Mouse (Mus musculus): ENCODE data around the gene Aimp1. TPM values are rescaled to one million over a fixed set of nuclear protein-coding genes. Genes with fewer than 3 reads are reported as not detected.
A peak's percentile ranks its signal among the peaks of the same experiment; 100 is the strongest.

Gene Aimp1
- polyA plus RNA-seq, 1 experiment from 2014 or later = 88.5 TPM

GRCm38 (mm10) chr3:132633261-132633660, 50.9 kb downstream of the Aimp1 start:
- no peak overlapping the region for H3K4me2 ChIP-seq (replicated peaks; ENCODE audit: low read depth, low read length)
- no peaks in the 10 kb centered on the region for H3K27me3 ChIP-seq (ENCODE audit: control insufficient read depth, insufficient read depth, low read length)
- ATAC-seq (ENCODE audit: low FRiP score) (no peak), DNase-seq (ENCODE audit: low spot score) (no peak)
- H3K9ac ChIP-seq (ENCODE audit: low read depth, low read length) = no peak overlapping the region
- H3K4me3 ChIP-seq (ENCODE audit: low read depth, low read length) = no peak overlapping the region
- H3K27ac ChIP-seq (ENCODE audit: low read depth, low read length) = no peak overlapping the region
- no peaks in the 10 kb centered on the region for H3K9me3 ChIP-seq (ENCODE audit: control insufficient read depth, low read length)
- no peaks in the 10 kb centered on the region for H3K4me1 ChIP-seq (replicated peaks; ENCODE audit: control insufficient read depth, insufficient read depth, low read length)
- WGBS = 69% methylated on average over 2 of the region's 2 CpGs
- no peaks in the 10 kb centered on the region for H3K36me3 ChIP-seq (ENCODE audit: control insufficient read depth, insufficient read depth, low read length)

GRCm38 (mm10) chr3:132629601-132630239, 54.5 kb downstream of the Aimp1 start, which contains the start of gene Gimd1:
Gimd1 (plus strand) TSS chr3:132629820.
- Histone ChIP-seq H3K9ac (ENCODE audit: low read depth, low read length) (no peak within 1 kb of the TSS), H3K27ac (ENCODE audit: low read depth, low read length) (no peak within 1 kb of the TSS), H3K36me3 (ENCODE audit: control insufficient read depth, insufficient read depth, low read length) (no peaks in the 10 kb centered on the region), H3K4me1 (replicated peaks; ENCODE audit: control insufficient read depth, insufficient read depth, low read length) (no peaks in the 10 kb centered on the region), H3K4me2 (replicated peaks; ENCODE audit: low read depth, low read length) (no peak within 1 kb of the TSS), H3K9me3 (ENCODE audit: control insufficient read depth, low read length) (no peaks in the 10 kb centered on the region), H3K27me3 (ENCODE audit: control insufficient read depth, insufficient read depth, low read length) (no peaks in the 10 kb centered on the region), H3K4me3 (ENCODE audit: low read depth, low read length) (no peak within 1 kb of the TSS)
- no peak for ATAC-seq (ENCODE audit: low FRiP score)
- DNase-seq (ENCODE audit: low spot score) = no peak
- 94% methylated on average over 11 of the region's 11 CpGs for WGBS

DNA sequence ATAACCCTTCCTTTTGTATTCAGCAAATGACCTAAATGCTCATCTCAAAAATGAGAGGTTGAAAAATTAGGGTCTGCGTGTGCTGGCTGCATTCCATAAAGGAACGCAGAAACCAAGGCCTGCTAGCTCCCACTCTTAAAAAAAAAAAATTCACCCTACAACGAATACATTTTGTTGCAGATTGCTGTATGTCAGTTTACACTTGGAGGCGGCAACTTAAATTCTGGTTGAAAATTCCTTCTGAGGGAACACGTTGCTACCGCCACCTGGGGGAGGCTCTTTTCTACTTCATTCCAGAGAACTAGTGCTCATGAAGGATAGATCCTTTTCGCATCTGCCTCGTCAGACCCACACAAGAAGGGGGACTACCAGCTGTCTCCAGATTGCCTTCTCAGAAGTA, 55.4 kb downstream of the Aimp1 start:
- H3K27me3 ChIP-seq (ENCODE audit: control insufficient read depth, insufficient read depth, low read length) = no peaks in the 10 kb centered on the region
- H3K4me3 ChIP-seq (ENCODE audit: low read depth, low read length) = no peak overlapping the region
- H3K9me3 ChIP-seq (ENCODE audit: control insufficient read depth, low read length) = no peaks in the 10 kb centered on the region
- H3K4me1 ChIP-seq (replicated peaks; ENCODE audit: control insufficient read depth, insufficient read depth, low read length) = no peaks in the 10 kb centered on the region
- WGBS = 54% methylated on average over 8 of the region's 8 CpGs
- H3K4me2 ChIP-seq (replicated peaks; ENCODE audit: low read depth, low read length) = no peak overlapping the region
- no peaks in the 10 kb centered on the region for H3K36me3 ChIP-seq (ENCODE audit: control insufficient read depth, insufficient read depth, low read length)
- H3K9ac ChIP-seq (ENCODE audit: low read depth, low read length) = no peak overlapping the region
- ATAC-seq (ENCODE audit: low FRiP score) = no peak
- no peak overlapping the region for H3K27ac ChIP-seq (ENCODE audit: low read depth, low read length)
- DNase-seq (ENCODE audit: low spot score) = peak; percentile 3

Other genes starting within 250 kb of the Aimp1 start
- gene Gimd1, start 54.5 kb downstream of the Aimp1 start, polyA plus RNA-seq (2014; fragmentation: Nextera tagmentation; extraction: Ambion mirVana) = not detected in 2 replicates
- 24.3 and 28.8 TPM in 2 replicates for gene Tbck, start 226 bp downstream of the Aimp1 start, polyA plus RNA-seq (2014; fragmentation: Nextera tagmentation; extraction: Ambion mirVana)